Mouse (Mus musculus): ENCODE measurements around the gene Kif27. TPM values are rescaled to one million over a fixed set of nuclear protein-coding genes. Genes with fewer than 3 reads are reported as not detected.
"Not testable (repeated sequence)": the region's sequence is repeated elsewhere in the genome, so short reads cannot be mapped to it uniquely, and the experiment has no call there.

The Kif27 gene
- polyA plus RNA-seq (2012; rRNA removed) (0.06 and 0.07 TPM in 2 replicates), polyA plus RNA-seq (2014; fragmentation: Nextera tagmentation; extraction: Ambion mirVana) (0.04 and 0.05 TPM in 2 replicates)

DNA sequence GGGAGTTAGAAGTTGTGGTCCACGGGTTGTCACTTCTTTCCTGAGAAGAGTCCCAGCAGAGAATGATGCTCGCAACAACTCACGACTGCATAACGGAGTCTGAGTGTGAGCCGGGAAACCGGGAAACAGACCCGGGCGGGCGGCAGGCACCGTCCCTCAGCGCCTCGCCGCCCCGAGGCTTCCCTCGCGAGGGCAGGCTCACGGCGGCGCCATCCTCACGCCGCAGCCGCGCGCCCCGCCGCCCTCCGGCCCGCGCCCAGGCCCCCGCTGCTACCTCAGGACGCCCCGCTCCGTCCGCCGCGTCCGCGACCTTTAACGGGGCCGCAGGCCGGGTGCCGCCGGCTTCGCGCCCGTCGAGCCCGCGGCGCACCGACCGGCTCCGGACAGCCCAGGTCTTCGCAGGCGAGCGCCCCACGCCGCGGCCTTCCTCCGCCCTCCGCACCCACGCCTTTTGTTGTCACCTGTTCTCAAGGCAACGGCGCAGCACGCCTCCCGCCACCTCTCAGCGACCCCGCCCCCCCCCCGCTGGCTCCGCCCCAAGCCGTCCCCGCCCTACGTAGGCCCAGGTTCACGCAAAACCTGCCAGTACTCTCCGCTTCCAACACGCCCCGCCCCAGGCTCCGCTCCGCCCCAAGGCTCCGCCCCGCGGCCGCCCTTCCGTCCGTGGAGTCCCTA, at the start of gene Kif27:
TSS of gene Kif27 (minus strand) at position 494 of the 675 bp plus-strand sequence.
- WGBS (ENCODE audit: insufficient replicate concordance): under 1% methylated on average over 77 of the region's 85 CpGs
- Histone ChIP-seq H3K27me3 (ENCODE audit: control insufficient read depth, insufficient read depth, low read length) (peaks cover 4% of the 10 kb centered on the region), H3K36me3 (replicated peaks; ENCODE audit: control insufficient read depth, insufficient read depth, low read depth) (no peaks in the 10 kb centered on the region), H3K4me3 (ENCODE audit: insufficient read depth in 1 of 2, low read depth in 2 of 2, low read length in 2 of 2) (peak within 1 kb of the TSS; percentile 56 to 61), H3K9me3 (ENCODE audit: control insufficient read depth, low read length) (no peaks in the 10 kb centered on the region), H3K27ac (no peak within 1 kb of the TSS), H3K4me1 (replicated peaks; ENCODE audit: control insufficient read depth in 2 of 2, insufficient read depth in 2 of 2, low read length in 1 of 2) (peaks cover 3 to 6% of the 10 kb centered on the region in 2 experiments; a peak in 3 of 4 replicates), H3K4me2 (ENCODE audit: low read depth) (peak within 1 kb of the TSS; percentile 88), H3K9ac (replicated peaks) (peak within 1 kb of the TSS; percentile 38)
- DNase-seq (ENCODE audit: low read depth in 3 of 3, low spot score in 3 of 3): peak; percentile 80 to 87 (median 82)
- ATAC-seq (ENCODE audit: insufficient read depth): peak; percentile 98
- TF ChIP-seq EP300 (IDR thresholded peaks at IDR 0.05; ENCODE audit: low read depth): no peak
- TF ChIP-seq CTCF (IDR thresholded peaks at IDR 0.05; ENCODE audit: low read depth): no peak

DNA sequence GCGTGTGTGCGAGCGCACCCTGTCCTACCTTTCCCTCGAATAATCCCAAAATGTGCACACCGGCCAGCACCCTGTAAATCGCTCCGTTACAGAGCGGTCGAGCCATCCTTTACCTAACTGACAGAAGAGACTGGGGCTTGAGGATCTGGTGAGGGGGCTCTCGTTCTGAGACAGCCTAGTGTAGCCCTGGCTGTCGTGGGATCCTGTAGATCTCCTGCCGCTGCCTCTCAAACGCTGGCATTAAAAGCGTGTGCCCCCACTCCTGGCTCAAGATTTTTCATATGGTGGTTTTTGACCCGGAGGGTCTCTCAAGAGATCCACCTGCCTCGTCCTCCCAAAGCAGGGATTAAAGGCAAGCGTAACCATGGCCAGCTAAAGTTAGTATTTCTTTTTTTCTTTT, 44.3 kb upstream of the Kif27 start, which contains the start of gene Hnrnpk:
TSS of gene Hnrnpk (minus strand) at position 101 of the 400 bp plus-strand sequence.
- peak within 1 kb of the TSS; percentile 88 to 98 for H3K4me3 ChIP-seq (ENCODE audit: insufficient read depth in 1 of 2, low read depth in 2 of 2, low read length in 2 of 2)
- H3K4me1 ChIP-seq (replicated peaks; ENCODE audit: control insufficient read depth in 2 of 2, insufficient read depth in 2 of 2, low read length in 1 of 2): peaks cover 6 to 11% of the 10 kb centered on the region in 2 experiments; a peak in 3 of 4 replicates
- not testable (repeated sequence) for H3K9me3 ChIP-seq (ENCODE audit: control insufficient read depth, low read length); DNase-seq (ENCODE audit: low read depth in 3 of 3, low spot score in 3 of 3); H3K27me3 ChIP-seq (ENCODE audit: control insufficient read depth, insufficient read depth, low read length); ATAC-seq (ENCODE audit: insufficient read depth)
- H3K9ac ChIP-seq (replicated peaks): peak within 1 kb of the TSS; percentile 100
- peaks cover 17% of the 10 kb centered on the region for H3K36me3 ChIP-seq (replicated peaks; ENCODE audit: control insufficient read depth, insufficient read depth, low read depth)
- 3% methylated on average over 17 of the region's 17 CpGs for WGBS (ENCODE audit: insufficient replicate concordance)
- peak within 1 kb of the TSS; percentile 69 for H3K4me2 ChIP-seq (ENCODE audit: low read depth)
- H3K27ac ChIP-seq: peak within 1 kb of the TSS; percentile 91

DNA sequence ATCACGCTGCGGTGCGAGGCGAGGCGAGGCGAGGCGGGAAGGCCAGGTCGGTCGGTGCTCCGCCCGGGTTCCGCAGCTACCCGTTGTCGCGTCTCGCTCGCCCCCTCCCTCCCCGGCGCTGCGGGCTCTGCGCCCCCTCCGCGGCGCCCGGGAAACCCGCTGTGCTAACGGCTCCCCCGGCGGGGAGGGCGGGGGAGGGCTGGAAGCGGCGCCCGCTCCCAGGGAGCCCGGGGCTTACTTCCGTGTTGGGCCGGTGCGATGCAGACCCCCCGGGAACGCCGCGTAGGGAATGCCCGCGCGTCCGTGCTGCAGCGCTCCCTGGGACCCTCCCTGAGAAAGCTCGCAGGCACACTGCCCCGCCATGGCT, 43.8 kb upstream of the Kif27 start:
- peak overlapping the region; percentile 91 for H3K27ac ChIP-seq
- peak overlapping the region; percentile 100 for H3K9ac ChIP-seq (replicated peaks)
- 1% methylated on average over 32 of the region's 48 CpGs for WGBS (ENCODE audit: insufficient replicate concordance)
- TF ChIP-seq CTCF (IDR thresholded peaks at IDR 0.05; ENCODE audit: low read depth) (no peak), EP300 (IDR thresholded peaks at IDR 0.05; ENCODE audit: low read depth) (no peak)
- ATAC-seq (ENCODE audit: insufficient read depth): no peak; the same call in 1 of the 2 replicates
- peaks cover 21% of the 10 kb centered on the region for H3K36me3 ChIP-seq (replicated peaks; ENCODE audit: control insufficient read depth, insufficient read depth, low read depth)
- peak overlapping the region; percentile 69 for H3K4me2 ChIP-seq (ENCODE audit: low read depth)
- DNase-seq (ENCODE audit: low read depth in 3 of 3, low spot score in 3 of 3): no peak
- H3K9me3 ChIP-seq (ENCODE audit: control insufficient read depth, low read length): no peaks in the 10 kb centered on the region
- peak overlapping the region; percentile 88 to 98 for H3K4me3 ChIP-seq (ENCODE audit: insufficient read depth in 1 of 2, low read depth in 2 of 2, low read length in 2 of 2)
- peaks cover 6 to 11% of the 10 kb centered on the region in 2 experiments; a peak in 3 of 4 replicates for H3K4me1 ChIP-seq (replicated peaks; ENCODE audit: control insufficient read depth in 2 of 2, insufficient read depth in 2 of 2, low read length in 1 of 2)
- H3K27me3 ChIP-seq (ENCODE audit: control insufficient read depth, insufficient read depth, low read length): no peaks in the 10 kb centered on the region

DNA sequence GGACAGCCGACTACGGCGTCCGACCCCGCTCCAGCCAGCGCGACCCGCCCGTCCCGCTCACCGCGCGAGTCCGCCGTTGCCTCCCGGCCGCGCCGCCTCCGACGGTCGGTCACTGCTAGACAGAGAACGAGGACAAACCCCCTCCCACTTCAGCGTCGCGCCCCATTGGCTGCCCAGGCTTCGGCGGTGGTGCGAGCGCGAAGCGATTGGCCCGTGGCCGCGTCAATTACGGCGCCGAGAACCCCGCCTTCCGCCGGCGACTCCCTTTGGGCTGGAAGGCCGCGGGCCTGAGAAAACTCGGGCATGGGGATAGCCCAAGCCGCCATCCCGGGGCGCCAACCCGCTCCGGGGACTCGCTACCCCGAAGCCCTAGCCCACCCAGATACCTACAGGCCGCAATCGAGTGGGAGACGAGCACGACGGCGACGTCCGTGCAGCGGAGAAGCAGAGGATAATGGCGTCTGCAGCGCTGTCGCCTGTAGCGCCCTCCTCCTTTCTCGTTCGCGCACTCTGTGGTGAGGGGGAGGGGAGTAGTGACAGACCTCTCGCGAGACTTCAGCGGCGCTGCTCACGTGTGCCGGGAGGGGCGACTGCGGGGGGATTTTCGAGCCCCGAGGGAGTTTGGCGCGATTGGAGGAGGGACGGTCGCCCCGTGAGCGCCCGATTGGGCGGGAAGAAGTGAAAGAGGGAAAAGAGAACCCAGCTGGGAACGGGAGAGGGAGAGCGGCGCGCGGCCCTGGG, 43.3 kb upstream of the Kif27 start, which contains the start of gene Rmi1:
TSS of gene Rmi1 (plus strand) at position 246 of the 741 bp plus-strand sequence.
- Histone ChIP-seq H3K9me3 (ENCODE audit: control insufficient read depth, low read length) (no peaks in the 10 kb centered on the region), H3K4me3 (ENCODE audit: insufficient read depth in 1 of 2, low read depth in 2 of 2, low read length in 2 of 2) (peak within 1 kb of the TSS; percentile 88 to 98), H3K4me2 (ENCODE audit: low read depth) (peak within 1 kb of the TSS; percentile 77), H3K27ac (peak within 1 kb of the TSS; percentile 91), H3K27me3 (ENCODE audit: control insufficient read depth, insufficient read depth, low read length) (no peaks in the 10 kb centered on the region), H3K9ac (replicated peaks) (peak within 1 kb of the TSS; percentile 100), H3K4me1 (replicated peaks; ENCODE audit: control insufficient read depth in 2 of 2, insufficient read depth in 2 of 2, low read length in 1 of 2) (peaks cover 6 to 11% of the 10 kb centered on the region in 2 experiments; a peak in 3 of 4 replicates), H3K36me3 (replicated peaks; ENCODE audit: control insufficient read depth, insufficient read depth, low read depth) (peaks cover 22% of the 10 kb centered on the region)
- peak; percentile 95 to 96 (median 96) for DNase-seq (ENCODE audit: low read depth in 3 of 3, low spot score in 3 of 3)
- WGBS (ENCODE audit: insufficient replicate concordance): under 1% methylated on average over 85 of the region's 91 CpGs
- peak; percentile 92 for ATAC-seq (ENCODE audit: insufficient read depth)
- peak; percentile 49 for TF ChIP-seq CTCF (IDR thresholded peaks at IDR 0.05; ENCODE audit: low read depth)
- TF ChIP-seq EP300 (IDR thresholded peaks at IDR 0.05; ENCODE audit: low read depth): peak; percentile 41; the same call in 1 of the 2 replicates

Data from liver, embryonic 14.5 days (tissue).